Mouse (Mus musculus): ENCODE measurements at regions not wholly inside any gene's neighbourhood (a gene's known extent, or its start where the extent isn't known, plus 50 kb on each side); places are given as distances from the start of the nearest gene placed in this dataset.
"Not testable (repeated sequence)": the region's sequence is repeated elsewhere in the genome, so short reads cannot be mapped to it uniquely, and the experiment has no call there.

GRCm38 (mm10) chr14:59075845-59076745 is 66.6 kb downstream of the 1700129C05Rik start:
- intact Hi-C loops (cut with DNase I): loop anchor here (2.0 kb wide), 1 partner anchor 135 kb away; no protein-coding TSS in a partner anchor

DNA sequence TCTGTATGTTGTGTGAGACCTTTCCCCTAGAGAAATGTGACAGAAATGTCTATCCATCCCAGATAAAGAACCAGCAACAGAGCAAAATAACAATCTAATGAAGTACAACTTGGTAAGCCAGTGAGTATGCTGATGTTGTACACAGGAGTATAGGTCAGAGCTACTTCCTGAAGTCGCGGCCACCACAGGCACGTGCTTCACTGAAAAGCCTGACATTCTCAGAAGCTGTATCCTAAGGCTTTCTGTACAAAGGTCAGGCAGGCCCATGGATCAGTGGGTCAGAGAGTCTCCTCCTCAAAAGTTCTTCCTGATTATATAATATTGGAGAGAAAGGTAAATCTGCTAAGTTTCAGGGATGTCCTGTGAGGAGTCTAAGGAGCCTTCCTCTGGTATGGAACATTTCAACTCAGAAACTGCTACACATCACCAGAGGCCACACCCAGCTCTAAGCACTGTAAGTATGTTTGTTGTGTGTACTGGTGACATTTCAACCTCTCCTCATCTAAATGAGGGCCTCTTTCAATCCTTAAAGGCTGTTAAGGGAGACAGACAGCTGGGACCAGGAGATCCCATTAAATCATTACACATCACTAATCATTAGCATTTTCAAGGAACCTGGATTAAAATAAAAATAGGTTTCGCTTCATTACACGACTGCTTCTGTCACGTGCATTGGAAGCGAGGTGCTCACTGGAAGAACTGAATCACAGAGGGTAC is 70.2 kb downstream of the 1700129C05Rik start:
- intact Hi-C loops (cut with DNase I): no loop called here

DNA sequence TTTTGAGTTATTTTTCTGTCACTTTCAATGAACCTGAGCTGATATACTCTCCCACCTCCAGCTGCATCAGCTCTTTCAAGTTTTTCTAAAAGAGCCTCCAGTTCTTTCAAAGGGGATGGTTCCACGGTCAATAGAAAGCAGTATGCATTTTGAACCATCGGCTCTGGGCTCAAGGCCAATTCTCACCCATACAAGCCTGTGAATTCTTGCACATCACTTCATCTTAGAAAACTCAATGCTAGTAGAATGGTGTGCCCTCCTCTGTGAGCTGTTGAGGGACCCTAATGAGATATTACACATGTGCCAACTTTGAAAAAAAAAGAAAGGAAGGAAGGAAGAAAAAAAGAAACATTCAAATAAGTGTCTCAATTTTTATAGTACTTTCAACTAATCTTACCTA is 72.6 kb downstream of the 1700129C05Rik start:
- intact Hi-C loops (cut with DNase I): no loop called here

- intact Hi-C loops (cut with DNase I): no loop called here
Measured at GRCm38 (mm10) chr14:59066456-59067220, 76.1 kb downstream of the 1700129C05Rik start.

DNA sequence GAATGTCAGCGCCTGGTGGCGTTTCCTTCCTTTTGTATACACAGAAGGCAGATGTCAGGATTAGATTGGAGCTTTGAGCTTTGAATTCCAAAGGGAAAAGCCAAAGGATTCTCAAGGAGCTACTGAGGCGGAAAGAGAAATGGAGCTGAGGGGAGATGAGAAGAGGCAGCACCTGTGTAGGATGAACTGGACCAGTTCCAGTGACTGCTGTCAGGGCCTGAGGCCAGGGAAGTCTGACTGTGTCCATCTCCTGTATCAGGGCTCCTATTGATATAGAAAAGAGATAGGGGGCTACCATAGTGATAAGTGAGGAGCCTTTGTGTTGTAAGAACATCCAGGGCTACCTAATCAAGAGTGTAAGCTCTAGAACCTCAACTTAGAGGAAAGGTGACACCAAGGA is 79.5 kb downstream of the 1700129C05Rik start:
- intact Hi-C loops (cut with DNase I): no loop called here

DNA sequence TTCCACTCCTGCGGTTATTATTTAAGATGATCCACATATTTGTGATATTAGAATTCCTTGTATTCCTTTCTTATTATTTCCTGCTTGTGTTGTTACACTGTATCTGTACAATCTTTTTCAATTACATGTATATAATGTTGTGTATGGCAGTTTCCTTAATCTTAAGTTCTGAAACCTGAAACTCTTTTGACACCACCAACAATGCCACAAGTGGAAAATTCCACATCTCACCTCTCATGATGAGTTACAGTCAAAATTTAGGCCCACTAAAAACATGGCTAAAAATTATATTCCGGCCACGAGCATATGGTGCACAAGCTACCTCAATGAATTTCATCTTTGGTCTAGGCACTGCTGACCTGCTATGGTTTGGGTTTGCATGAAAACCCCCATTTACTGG is 85.9 kb downstream of the 1700129C05Rik start:
- intact Hi-C loops (cut with DNase I): no loop called here

GRCm38 (mm10) chr14:59055283-59055682 is 87.4 kb downstream of the 1700129C05Rik start:
- intact Hi-C loops (cut with DNase I): no loop called here

DNA sequence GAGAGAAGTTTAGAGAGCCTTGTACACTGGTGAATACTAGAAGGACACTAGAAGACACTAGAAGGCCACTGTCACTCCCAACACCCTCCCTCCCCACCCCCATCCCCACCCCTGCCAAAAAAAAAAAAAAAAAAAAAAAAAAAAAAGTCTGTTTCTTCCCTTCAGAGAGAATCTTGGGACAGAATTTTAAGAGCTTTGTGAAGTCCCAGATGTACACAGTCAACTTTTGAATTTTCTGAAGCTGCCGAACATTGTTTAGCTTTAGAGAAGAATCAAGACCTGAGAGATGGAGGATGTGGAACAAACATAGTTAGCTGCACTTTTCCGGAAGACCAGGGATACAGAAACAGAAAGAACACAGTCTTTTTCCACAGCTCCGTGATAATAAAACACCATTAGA is 90.3 kb downstream of the 1700129C05Rik start:
- intact Hi-C loops (cut with DNase I): no loop called here

DNA sequence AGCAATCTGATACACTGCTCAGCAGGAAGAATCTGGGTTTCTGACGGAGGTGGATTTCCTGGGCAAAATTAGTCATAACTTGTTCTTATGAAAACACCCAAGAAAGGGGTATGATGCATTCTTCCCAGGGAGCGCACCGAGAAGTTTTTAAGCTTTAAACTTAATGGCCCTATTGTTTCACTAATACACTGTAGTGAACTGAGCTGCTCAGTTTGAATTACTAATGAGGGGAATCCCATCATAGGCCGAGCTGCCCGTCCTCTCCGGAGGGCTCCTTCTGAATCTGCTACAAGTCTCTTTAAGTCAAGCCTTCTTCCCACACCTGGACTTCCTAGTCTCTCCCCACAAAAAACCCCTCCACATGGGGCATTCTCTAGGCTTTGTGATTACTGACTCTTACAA is 91.2 kb downstream of the 1700129C05Rik start:
- intact Hi-C loops (cut with DNase I): no loop called here

GRCm38 (mm10) chr14:59045687-59046086 is 97.0 kb downstream of the 1700129C05Rik start:
- intact Hi-C loops (cut with DNase I): no loop called here

- intact Hi-C loops (cut with DNase I): no loop called here
Measured at GRCm38 (mm10) chr14:59045235-59045634, 97.5 kb downstream of the 1700129C05Rik start.

- intact Hi-C loops (cut with DNase I): no loop called here
Measured at GRCm38 (mm10) chr14:59042152-59042551, 100.5 kb downstream of the 1700129C05Rik start.

DNA sequence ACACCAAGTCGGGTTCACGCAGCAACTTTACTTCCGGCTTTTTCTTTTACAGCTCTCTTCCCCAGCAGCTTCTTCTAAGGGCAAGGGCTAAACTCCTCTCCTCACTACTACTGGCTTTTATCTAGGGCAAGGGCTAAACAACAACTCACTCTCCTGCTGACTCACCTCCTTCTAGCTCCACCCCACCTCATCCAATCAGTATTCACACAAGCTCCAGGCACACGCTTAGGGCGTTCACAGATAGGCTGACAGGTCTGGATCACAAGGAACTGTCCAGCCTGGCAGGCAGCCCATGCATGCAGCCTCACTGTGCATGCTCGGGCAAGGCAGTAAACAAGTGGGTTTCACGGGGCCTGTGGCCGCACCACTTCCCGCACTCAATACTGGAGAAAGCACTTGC is 116.9 kb downstream of the 1700129C05Rik start:
- intact Hi-C loops (cut with DNase I): not testable (repeated sequence)

- intact Hi-C loops (cut with DNase I): no loop called here
Measured at GRCm38 (mm10) chr14:59009534-59009933, 133.2 kb downstream of the 1700129C05Rik start.

- intact Hi-C loops (cut with DNase I): no loop called here
Measured at GRCm38 (mm10) chr14:58999106-58999778, 143.5 kb downstream of the 1700129C05Rik start.

DNA sequence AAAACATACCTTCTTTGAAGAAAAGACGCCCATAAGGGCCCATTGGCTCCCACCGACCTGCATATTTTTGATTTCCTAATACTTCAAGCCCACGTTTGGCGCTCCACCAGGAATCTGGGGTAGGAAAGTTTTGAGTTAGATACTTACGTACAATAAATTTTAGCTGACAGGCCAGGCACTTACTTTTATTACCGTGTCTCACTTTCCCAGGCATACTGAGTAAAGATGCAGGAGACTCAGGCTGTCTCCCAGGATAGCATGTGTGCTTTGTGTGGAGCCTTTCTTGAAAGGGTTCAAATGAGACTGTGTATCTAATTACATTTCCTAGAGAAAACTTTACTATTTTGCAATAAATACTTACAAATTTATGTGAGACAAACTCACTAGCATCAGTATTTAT is 147.7 kb downstream of the 1700129C05Rik start:
- intact Hi-C loops (cut with DNase I): no loop called here

DNA sequence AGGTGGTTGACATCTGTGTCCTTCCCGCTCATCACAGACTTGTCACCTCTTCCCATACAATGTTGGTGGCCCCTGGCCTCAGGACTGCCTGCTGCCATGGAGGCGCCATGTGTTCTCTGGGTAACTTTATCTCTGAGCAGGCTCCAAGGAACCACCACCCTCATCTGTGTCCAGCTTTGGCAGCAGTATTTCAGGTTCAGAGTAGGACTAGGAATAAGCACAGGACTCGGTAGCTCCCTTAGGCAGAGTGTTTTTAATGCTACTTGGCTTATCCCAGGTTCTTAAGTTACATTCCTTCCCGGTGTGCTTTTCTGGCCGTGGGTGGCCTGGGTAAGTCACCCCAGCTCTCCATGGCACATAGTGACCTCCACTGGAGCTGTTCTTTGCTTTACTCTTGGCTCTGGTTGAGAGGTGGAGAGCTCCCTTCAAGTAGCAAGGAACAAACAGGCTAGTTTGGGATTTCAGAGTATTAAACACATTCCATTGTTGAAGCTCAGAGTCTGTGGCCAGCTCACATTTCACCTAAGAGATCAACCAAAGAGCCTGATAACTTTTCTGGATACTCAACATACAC is 153.0 kb downstream of the 1700129C05Rik start:
- intact Hi-C loops (cut with DNase I): no loop called here

DNA sequence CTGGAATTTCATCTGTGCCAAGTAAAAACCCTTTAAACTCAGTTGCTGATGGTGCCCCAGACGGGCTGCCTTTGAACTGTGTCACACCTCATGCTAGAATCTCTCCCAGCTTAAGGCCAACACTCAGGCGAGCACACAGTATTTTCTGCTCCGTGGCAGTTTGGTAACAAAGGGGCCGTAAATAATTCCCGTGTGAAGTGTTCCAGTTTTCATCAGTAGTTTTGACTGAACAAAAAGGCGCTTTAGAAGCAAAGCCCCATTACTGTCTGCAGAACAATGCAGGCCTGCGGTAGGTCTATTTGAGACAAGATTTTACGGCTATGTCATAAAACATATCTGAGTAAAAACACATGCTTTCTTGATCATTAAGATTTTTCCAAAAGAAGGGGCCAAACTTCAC is 155.0 kb downstream of the 1700129C05Rik start:
- intact Hi-C loops (cut with DNase I): no loop called here

DNA sequence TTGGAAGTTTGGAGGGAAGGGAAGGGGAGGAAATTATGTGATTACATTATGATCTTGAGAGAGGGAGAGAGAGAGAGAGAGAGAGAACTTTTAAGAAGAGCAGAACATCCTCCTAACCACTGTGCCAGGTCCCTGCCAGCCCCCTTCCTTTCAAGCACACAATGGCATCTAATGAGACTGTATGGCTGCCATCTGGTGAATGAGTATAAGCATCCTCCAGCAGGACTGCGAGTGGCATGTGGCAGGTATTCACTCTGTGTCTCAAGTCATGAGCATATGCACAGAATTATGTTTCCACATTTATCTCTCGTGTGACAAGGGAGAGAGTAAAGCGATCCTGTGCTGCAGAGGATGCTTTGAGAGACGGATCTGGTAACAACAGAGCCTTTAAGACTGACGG is 156.9 kb downstream of the 1700129C05Rik start:
- intact Hi-C loops (cut with DNase I): no loop called here

DNA sequence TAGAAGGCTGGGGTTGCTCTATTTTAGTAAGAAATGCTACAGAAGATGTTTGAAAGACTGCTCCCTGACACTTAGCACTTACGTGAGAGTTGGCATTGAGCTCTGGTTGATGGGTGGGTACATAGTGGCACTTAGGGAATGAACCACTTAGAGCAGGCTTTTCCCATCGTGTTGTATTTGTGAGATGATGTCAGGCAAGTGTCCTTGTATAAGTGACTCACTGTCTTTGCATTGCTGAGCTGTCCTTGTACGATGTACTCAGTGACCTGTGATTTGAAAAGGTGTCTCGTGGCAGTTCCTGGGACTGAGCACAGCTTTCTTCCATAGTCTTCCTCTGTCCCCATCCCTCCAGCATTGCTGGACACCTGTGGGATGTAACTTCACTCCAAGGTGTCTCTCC is 165.9 kb downstream of the 1700129C05Rik start:
- intact Hi-C loops (cut with DNase I): no loop called here

- intact Hi-C loops (cut with DNase I): no loop called here
Measured at GRCm38 (mm10) chr14:58969248-58969647, 173.4 kb downstream of the 1700129C05Rik start.
